In genomic region chr6:124992241-124992640, GRCm38 (mm10) we compare ENCODE assay signal across 19 mouse cellular contexts. TPM values are rescaled to one million over a fixed set of nuclear protein-coding genes. Genes with fewer than 3 reads are reported as not detected.
"Had no signal": no experiment of that assay in that cellular context is flagged by ENCODE, and none has a peak within 500 bp of the region (broad histone marks: within the 10 kb centered on the region; RNA-seq: fewer than 3 reads in every experiment).

No protein-coding gene starts in this region.

- ATAC-seq: midbrain, embryonic 13.5 days; midbrain, embryonic 16.5 days had no signal

- H3K27ac ChIP-seq: left cerebral cortex, adult 2 months; liver, embryonic 13.5 days; midbrain, embryonic 10.5 days; midbrain, embryonic 13.5 days; neural tube, embryonic 13.5 days had no signal

- H3K36me3 ChIP-seq: liver, embryonic 13.5 days; midbrain, embryonic 10.5 days; midbrain, embryonic 13.5 days; neural tube, embryonic 13.5 days had no signal

- H3K9ac ChIP-seq: liver, embryonic 13.5 days; midbrain, embryonic 13.5 days; neural tube, embryonic 13.5 days had no signal

- H3K4me3 ChIP-seq: left cerebral cortex, adult 2 months; liver, embryonic 13.5 days; megakaryocyte, embryonic 14.5 days; midbrain, embryonic 10.5 days; midbrain, embryonic 13.5 days; myocyte; neural tube, embryonic 13.5 days had no signal

- DNase-seq: kidney, adult 2 months; kidney, postnatal 10 days; kidney, postnatal 36 days; liver, embryonic 13.5 days; lung, adult 2 months; retina, postnatal 1 day; right cerebral cortex, postnatal 25 days; thymus, adult 18-20 months; thymus, postnatal 36 days had no signal

- H3K4me2 ChIP-seq: liver, embryonic 13.5 days; midbrain, embryonic 13.5 days; neural tube, embryonic 13.5 days had no signal

RNA-seq across cellular contexts. Expression of gene Pianp, which starts 4.3 kb away (rescaled TPM):
- total RNA-seq: liver, adult 2 months; monocyte, adult 5-6 weeks; neutrophil, adult 5-6 weeks had no signal
